Mouse (Mus musculus) CD4-positive, CD25-positive, alpha-beta regulatory T cell, adult 4 months (primary cell): ENCODE results near the gene Crebrf. TPM values are rescaled to one million over a fixed set of nuclear protein-coding genes. Genes with fewer than 3 reads are reported as not detected.
A peak's percentile ranks its signal among the peaks of the same experiment; 100 is the strongest.

Experiments used
- ATAC-seq: one replicate; pipeline ENCODE4 v1.8.0; 2017
- polyA plus RNA-seq, 2 experiments: library from polyadenylated mRNA; unstranded; fragments of 100-300 nt; shearing (Covaris generic); gene quantifications; one replicate each; pipeline ENCODE4 v1.2.1; 2017

Crebrf gene
- polyA plus RNA-seq = 10 to 100 TPM; 60.7 to 69.8 TPM

GRCm38 (mm10) chr17:26715271-26715758, at the start of gene Crebrf:
Gene Crebrf (plus strand): TSS chr17:26715650.
- ATAC-seq = peak; percentile 86

DNA sequence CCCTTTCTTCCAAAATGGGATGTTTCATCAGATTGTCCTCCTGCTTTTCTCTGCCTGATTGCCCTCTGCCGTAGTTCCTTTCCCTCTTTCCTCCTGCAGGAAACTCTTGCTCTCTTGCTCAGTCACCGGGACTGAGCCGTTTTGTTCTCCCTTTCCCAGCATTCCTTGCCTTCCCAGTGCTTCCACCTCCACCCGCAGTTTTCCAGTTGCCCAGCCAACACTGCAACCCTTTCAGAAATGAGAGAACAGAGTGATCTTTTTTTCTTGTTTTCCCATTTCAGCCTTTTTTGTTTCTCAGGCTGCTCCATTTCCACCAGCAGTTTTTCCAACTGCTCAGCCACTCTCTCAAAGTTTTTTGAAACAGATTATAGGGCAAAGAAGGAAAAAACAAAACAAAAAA, 44.2 kb upstream of the Crebrf start:
- ATAC-seq = no peak

DNA sequence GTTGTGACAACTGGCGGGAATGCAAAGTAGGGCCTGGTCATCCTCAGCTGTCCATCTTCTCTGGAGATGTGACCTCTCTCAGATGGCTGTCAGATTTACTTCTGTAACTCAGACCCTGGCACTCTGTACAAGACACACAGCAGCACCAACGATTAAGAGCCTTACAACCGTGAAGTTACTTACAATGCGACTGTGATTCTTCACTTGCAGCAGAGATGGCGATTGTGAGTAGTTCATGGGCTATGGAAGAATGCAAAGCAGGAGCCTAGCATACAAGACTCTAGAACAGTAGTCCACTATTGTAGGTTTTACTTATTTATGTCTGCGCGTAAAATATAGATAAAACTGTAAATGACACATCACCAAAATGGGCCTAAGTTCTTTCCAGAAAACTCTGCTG, 39.6 kb upstream of the Crebrf start:
- no peak for ATAC-seq

DNA sequence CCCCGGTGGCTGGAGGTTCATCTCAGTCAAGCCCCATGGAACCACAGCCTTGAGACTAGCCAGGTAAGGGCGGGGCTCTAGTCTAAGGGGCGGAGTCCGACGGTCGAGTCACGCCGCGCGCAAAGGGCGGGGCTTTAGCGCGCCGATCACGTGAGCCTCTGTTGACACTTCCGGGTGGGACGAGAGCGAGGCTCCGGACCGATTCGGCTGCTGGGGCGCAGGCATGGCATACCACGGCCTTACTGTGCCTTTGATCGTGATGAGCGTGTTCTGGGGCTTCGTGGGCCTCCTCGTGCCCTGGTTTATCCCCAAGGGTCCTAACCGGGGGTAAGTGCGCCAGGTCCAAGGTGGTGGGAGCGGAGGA, 39.2 kb upstream of the Crebrf start:
- ATAC-seq = peak; percentile 97

GRCm38 (mm10) chr17:26676616-26677376, 38.7 kb upstream of the Crebrf start:
- ATAC-seq = peak; percentile 70

DNA sequence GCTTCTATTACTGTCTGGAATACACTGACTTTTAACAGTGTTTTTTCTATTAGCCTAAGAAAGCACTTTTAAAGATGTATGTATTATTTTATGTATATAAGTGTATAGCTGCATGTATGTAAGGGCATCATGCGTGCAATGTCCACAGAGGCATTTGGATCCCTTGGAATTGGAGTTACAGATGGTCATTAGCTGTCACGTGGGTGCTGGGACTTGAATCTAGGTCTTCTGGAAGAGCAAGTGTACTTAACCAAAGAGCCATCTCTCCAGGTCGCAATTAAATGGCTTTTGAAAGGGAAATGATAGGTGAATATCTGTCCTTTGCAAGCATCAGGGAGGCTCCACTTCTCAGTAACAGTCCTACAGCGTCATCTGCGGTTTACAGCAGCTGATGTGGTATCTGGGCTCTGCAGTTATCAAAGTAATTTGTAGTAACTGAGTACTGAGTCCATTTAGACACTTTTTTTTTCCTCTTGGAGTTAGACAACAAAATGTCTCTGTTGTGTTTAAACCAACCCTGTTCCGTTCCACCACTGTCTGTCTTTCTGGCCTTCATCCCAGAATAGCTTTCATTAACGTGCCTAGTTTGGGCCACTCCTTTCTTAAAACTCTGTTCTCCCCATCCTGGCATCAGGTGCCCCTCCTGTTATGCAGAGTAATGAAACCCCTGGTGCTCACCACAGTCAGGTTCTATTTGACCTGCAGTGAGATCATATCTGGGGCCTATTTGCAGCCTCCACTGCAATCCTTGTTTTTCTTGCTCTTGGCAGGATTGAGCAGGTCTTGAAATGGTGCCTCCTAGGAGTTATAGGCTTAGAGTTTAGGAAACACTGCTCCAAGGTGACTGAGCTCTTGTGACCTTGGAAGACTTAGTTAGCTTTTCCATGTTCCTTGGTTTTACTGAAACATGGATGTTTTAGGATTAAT, 37.5 kb upstream of the Crebrf start:
- no peak for ATAC-seq

DNA sequence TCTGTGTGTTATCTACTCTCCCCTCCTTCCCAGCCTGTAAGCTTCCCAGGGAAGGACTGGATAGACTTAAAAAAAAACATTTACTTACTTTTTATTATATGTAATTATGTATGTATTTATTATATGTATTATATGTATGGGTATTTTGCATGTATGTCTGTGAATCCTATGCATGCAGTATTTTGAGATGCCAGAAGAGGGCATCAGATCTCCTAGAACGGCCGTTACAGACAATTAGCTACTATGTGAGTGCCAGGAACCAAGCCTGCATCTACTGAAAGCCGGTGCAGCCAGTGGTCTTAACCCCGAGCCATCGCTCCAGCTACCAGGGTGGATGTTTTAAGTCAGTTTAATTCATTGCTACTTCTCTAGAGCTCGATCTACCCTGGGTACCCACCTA, 34.2 kb upstream of the Crebrf start:
- no peak for ATAC-seq

DNA sequence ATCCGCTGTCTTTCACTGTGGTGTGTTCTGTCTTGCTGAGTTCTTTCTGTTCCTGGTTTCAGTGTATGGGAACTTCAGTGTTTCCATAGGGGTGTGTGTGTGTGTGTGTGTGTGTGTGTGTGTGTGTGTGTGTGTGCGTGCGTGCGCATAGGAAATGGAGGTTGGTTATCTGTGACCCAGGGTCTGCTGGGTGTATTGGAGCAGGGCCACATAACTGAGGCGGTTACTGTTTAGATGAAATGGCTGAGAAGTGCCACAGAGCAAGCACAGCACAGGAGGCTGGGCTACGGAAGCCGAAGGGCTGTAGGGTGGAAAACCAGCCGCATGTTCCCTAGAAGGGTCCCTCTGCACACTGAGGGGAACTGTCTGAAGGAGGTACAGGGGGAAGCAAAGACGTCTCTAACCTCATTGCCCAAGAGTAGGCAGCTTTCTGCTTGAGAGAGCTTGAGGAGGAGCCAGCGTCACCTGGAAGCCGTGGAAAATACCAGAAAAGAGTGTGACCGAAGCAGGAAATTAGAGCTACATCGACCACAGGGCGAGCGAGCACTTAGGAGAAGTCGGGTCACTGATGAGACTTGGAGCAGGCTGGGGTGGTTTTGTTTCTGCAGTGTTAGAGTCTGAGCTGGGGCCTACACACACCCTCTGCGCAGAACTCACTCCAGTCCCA, 29.0 kb upstream of the Crebrf start:
- no peak for ATAC-seq

GRCm38 (mm10) chr17:26688795-26689735, 26.4 kb upstream of the Crebrf start:
- no peak for ATAC-seq

GRCm38 (mm10) chr17:26689810-26690209, 25.6 kb upstream of the Crebrf start:
- ATAC-seq = no peak

DNA sequence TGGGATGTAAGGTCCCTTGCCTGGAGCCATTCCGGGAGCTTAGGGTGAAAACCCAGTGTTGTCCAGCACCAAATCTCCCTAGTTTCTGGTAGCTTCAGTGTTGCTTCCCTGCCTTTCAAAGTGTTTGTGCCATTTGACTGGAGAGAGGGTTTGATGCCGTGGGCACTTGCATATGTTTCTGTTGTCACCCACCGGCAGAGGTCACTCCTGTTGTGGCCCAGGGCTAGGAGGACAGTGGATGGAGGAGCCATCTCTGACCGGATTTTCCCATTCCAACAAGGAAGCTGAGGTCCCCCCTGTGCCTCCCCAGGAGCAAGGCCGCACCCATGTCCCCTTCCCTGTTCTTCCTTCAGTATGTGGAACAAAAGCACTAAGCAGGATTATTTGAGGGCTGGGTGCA, 25.2 kb upstream of the Crebrf start:
- no peak for ATAC-seq

DNA sequence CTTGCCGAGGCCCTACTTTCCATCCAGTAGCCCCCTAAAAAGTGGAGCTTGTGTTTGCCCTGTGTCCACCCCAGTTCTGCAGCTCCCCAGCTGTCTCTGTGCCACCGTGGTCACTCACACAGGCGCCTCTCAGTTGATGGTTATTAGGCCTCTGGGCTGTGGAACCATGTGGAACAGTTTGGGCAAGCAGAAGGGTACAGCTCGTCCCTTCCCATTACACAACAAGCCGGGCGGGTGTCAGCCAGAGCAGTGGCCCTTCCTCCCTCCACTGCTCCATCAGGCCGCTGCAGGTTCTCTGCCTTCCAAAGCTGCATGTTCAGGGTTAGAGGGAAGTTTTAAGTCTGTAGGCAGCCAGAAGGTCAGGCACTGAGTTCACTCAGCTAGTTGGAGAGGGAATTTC, 24.3 kb upstream of the Crebrf start:
- ATAC-seq = no peak

DNA sequence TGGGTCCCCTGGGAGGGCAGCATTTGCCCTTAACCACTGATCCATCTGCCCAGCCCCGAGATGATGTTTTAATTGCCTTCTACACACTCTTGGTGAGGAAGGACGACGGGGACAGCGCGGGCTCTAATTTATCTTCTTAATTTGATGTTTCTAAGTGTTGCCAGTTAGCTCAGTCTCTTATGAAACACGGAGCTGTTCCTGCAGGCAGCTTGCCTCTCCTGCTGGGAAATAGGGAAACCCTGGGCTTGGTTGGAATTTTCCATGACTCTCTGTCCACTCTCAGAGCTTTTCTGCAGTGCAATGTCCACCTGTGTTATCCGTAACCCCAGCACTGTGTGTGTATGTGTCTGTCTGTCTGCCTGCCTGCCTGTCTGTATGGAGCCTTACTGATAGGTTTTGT, 22.0 kb upstream of the Crebrf start:
- ATAC-seq = no peak

GRCm38 (mm10) chr17:26694171-26694570, 21.3 kb upstream of the Crebrf start:
- no peak for ATAC-seq

- no peak for ATAC-seq
Measured at GRCm38 (mm10) chr17:26695193-26695592, 20.3 kb upstream of the Crebrf start.

DNA sequence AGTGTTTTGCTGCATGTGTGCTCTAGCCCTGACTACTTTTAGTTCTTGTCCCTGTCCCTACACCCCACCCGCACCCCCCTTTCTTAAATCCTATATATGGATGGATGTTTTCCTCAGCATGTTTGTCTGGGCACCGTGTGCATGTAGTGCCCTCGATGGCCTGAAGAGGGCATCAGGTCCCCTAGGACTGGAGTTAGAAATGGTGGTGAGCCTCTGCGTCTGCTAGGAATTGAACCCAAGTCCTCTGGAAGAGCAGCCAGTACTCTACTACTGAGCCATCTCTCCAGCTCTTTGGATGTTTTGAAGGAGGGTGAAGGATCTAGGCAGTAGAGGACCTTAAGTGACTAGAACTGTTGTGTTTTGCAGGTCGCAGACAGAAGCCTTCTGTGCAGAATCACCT, 16.6 kb upstream of the Crebrf start:
- no peak for ATAC-seq

DNA sequence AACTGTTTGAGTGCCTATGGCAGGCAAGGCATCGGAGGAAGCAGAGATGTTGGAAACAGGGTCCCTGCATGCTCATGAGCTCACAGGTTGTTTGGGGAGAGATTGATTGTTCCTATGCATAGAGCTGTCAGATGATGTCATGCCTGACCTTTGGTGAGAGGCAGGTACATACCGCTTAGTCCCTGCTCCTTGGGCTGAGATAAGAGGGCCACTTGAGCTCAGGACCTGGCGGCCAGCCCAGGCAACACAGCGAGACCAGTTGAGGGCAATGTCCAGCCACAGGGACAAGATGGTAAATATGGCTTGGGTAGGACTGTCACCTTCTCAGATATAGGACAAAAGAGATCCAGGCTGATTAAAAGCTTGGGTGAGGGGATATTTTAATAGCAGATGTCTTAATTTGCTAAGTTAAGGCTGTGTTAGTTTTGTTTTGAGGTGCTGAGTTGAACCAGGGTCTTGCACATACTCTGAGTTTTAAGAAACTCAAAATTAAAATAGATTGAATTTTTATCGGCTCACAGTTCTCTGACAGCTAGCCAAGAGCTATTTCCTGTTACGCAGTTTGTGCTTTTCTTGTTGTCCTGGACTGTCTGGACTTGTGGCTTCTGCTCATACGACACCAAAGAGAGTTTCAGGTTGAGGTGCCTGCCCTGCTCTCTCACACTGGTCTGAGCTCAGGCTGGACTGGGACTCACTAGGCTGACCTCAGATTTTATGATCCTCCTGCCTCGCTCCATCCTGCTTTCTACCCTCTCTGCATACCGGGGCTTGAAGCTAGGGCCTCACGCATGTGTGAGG, 15.4 kb upstream of the Crebrf start:
- ATAC-seq = no peak

GRCm38 (mm10) chr17:26701565-26701964, 13.9 kb upstream of the Crebrf start:
- no peak for ATAC-seq

DNA sequence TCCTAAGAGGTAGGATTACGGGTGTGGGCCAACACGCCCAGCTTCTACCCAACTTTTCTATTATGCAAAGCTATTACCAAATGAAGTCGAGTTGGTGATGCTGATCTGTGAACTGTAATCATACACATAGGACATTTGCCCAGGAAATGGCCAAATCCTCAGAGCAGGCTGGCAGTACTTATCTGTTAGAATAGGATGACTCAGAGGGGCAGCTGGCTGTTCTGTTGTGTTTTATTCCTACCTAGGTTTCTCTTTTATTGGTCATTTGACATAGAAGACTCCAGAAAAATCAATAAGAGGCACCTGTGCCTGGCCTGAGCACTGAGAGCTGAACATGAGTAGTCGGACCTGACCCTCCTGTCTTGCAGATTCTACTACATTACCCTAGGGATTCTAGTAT, 12.8 kb upstream of the Crebrf start:
- no peak for ATAC-seq

- ATAC-seq = no peak
Measured at GRCm38 (mm10) chr17:26703671-26704070, 11.8 kb upstream of the Crebrf start.
